Mouse (Mus musculus) erythroid progenitor cell, adult 5-6 weeks (primary cell): Measurements from ENCODE around the gene Mixl1. TPM values are rescaled to one million over a fixed set of nuclear protein-coding genes. Genes with fewer than 3 reads are reported as not detected.
A peak's percentile ranks its signal among the peaks of the same experiment; 100 is the strongest.

Experiments used
- ATAC-seq: replicated peaks from 2 replicates; pipeline ENCODE4 v1.8.0; 2016; ENCODE audit warnings: moderate number of reproducible peaks, mild to moderate bottlenecking, moderate TSS enrichment, inconsistent platforms; ENCODE audit not compliant: poor library complexity, low FRiP score, severe bottlenecking
- total RNA-seq, 2 experiments: library from RNA; stranded (forward) in 1 of 2; stranded (reverse) in 1 of 2; fragments of 150-400 nt in 1 of 2; fragments of 186-747, 209-891 nt in 1 of 2; gene quantifications; 2 replicates each; pipeline versions ENCODE4 v1.2.3 to v1.2.4; 2015 to 2017; ENCODE audit warnings: low replicate concordance in 2 of 2

Mixl1 gene
- total RNA-seq (2015; ENCODE audit: low replicate concordance) (not detected in 2 replicates), total RNA-seq (2017; ENCODE audit: low replicate concordance) (not detected in 2 replicates)

DNA sequence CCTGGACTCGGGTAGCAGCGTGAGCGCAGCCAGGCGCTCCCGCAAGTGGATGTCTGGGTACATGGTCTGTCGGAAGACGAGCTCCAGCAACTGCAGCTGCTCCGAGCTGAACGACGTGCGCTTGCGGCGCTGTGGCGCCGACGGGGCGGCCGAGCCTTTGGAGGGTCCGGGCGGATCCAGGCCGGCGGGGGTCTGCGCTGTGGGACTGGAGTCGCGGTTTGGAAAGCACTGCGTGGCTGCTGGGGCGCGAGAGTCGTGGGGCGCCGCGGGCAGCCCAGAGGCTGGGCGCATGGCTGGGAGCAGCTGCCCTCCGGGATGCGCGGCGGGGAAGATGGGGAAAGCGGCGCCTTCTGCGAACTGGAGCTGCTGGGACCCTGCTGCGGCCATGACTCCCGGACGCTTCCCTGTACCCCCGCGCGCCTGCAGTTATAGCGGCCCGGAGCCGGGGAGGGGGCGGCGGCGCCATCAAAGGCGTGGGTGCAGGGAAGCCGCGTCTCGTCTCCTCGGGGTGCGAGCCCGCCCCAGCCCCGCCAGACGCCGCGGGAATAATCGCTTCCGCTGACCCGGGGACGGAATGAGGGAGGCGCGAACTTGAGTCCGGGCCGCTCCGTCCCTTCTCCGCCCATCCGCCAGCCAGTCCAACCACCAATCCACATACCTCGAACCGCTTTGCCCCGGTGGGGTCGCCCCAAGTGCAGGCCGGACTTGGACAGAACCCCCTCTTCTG is at the start of gene Mixl1:
Gene Mixl1, minus strand, starts transcription at position 409 of the 727 bp plus-strand sequence.
- ATAC-seq, result no peak

DNA sequence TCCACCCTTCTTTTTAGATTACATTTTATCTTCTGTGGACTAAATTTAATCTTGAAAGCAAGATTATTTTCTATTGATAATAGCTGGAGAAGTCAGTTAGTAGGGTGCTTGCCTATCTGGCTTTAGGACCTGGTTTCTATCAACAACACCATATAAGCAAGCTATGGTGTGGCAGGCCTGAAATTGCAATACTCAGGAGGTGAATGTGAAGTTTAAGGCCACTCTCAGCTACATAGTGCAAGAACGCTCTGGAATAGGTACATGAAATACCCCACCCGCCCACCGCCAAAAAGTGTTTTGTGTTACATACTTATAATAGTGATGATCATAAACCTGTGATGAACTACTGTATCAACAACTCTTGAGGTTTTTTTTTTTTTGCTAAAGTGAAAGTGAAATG is 32.4 kb upstream of the Mixl1 start:
- no peak for ATAC-seq

DNA sequence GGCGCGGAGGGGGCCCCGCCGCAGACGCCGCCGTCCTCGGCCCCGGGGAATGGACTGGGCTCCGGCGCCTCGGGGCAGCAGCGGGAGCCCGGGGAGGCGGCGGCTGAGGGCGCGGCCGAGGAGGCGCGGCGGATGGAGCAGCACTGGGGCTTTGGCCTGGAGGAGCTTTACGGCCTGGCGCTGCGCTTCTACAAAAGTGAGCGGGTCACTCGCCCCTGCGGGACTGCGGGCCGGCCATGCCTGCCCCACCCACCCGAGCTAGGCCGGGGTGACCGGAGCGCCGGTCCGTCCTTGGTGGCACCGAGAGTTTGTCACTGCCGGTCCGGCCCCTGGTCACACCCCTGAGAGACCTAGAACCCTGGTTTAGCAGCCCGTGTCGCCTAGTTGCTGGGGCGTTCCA is 29.3 kb upstream of the Mixl1 start:
- peak; percentile 62 for ATAC-seq

DNA sequence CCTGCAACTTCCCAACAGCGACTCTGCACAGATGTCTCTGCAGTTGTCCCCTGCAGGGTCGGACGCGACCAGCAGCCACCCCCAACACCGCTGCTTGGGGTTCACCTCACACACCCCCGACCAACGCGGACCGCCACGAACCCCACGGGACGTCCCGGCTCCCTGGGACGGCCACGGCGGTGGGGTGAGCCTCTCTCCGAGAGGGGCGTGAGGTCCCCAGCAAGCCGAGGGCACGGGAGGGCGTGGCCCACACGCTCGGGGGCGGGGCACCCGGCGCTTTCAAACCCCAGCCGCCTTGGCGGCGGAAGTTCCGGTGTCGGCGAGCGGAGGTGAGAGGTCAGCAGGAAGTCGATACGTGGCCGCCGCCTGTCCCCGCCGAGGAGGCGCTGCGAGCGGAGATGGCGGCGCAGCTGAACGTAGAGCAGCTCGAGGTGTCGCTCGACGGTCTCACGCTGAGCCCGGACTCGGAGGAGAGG is 28.9 kb upstream of the Mixl1 start, which contains the start of gene Acbd3:
Gene Acbd3, plus strand, starts transcription at position 340 of the 476 bp plus-strand sequence.
- peak; percentile 93 for ATAC-seq

DNA sequence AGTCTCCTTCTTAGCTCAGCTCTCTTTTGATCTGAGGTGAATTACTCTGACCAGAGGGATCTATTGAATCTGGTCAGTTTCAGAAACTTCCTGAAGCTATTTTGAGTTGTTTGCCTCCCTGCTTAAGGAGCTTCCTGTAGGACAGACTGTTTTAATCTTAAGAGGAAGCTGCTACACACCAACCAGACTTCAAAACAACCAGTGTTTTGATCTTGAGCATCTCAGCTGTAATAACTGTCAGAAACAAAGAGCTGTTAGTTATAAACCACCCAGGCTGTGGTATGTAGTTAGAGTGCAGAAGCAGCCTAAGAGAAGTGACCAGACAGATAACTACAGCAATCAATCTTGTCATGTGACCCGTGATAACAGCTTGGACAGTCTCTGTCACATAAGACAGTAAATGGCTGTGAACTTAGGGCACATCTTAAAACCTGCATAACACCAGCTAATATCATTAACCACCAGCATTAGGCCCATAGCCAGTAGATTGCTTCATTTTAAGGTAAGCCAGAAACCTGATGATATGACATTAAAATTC is 26.9 kb upstream of the Mixl1 start:
- no peak for ATAC-seq

DNA sequence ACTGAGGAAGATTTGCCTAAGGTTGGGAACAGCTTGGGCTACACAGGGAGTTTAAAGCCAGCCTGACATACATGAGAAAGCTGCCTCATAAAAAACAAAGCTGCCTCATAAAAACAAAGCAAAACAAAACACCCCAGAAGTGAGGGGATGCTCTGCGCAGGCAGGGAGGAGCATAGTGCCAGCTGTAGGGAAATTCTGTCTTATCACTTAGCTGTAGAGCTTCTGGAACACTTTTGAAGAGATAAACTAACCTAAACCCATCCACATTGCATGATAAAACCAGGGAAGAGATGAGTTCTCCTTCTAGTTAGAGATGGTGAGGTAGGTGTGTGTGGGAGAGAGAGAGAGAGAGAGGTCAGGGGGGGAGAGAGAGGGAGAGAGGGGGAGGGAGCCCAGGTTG is 25.8 kb upstream of the Mixl1 start:
- peak; percentile 31; the same call in 1 of the 2 replicates for ATAC-seq

DNA sequence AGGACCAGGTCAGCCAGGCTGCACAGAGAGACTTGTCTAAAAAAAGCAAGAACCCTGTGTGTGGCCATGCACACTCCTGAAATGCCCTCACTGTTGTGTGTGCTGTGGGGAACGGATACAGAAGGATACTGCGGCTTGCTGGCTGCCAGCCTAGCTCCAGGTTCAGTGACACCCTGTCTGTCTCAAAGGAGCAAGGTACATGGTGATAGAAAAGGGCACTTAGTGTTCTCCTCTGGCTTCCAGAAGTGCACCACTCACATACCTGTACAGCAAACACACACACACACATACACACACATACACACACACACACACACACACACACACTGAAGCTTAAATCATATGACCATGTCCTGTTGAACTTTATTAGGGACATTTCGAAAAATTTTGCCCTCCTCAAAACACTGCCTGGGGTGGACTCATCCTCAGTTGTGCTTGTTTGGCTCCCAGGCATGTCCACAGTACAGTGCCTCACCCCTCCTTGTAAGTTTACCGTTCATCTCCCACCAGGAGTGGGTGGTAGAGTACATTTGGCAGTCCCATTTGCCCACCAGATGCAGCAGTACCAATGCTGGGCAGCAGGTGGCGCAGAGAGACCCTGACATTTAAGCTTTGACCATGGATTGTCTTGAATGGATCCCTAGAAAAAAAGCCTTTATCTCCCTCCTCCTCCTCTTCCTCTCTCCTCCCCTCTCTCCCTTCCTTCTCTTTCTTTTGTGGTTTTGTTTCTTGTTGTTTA is 23.3 kb upstream of the Mixl1 start:
- ATAC-seq, result peak; percentile 74

DNA sequence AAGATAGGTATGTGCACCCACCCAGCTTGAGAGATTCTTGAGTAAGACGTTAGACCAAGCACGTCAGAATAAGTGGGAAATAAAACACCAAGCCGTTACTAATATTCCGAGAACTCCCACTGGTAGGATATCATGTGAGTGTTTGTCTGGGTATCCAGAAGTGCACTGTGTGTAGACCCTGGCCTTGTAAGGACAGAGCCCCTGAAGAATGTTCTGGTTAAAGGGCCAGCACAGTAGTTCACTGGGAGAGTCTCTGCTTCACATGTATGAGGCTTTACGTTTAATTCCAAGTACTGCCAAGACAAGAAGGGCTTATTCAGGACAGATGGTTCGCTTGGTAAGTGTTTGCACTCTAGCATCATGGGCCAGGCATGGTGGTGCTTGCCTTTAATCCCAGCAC is 22.6 kb upstream of the Mixl1 start:
- no peak for ATAC-seq

DNA sequence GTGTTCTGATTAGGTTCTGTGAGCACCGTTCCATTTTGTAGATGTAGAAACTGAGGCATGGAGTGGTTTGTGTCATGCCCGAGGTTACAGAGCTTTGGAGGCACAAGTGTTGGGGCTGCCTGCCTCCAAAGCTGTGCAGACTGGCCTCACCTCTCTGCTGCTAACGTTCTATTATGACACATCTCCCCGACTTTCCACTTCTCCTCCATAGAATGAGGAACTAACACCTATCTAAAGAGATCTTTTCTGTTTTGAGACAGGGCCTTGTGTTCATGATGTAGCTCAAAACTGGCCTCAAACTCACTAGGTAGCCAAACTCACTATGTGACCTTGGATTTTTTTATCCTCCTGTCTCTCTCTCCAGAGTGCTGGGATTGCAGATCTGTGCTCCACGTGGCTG is 21.9 kb upstream of the Mixl1 start:
- ATAC-seq, result no peak

DNA sequence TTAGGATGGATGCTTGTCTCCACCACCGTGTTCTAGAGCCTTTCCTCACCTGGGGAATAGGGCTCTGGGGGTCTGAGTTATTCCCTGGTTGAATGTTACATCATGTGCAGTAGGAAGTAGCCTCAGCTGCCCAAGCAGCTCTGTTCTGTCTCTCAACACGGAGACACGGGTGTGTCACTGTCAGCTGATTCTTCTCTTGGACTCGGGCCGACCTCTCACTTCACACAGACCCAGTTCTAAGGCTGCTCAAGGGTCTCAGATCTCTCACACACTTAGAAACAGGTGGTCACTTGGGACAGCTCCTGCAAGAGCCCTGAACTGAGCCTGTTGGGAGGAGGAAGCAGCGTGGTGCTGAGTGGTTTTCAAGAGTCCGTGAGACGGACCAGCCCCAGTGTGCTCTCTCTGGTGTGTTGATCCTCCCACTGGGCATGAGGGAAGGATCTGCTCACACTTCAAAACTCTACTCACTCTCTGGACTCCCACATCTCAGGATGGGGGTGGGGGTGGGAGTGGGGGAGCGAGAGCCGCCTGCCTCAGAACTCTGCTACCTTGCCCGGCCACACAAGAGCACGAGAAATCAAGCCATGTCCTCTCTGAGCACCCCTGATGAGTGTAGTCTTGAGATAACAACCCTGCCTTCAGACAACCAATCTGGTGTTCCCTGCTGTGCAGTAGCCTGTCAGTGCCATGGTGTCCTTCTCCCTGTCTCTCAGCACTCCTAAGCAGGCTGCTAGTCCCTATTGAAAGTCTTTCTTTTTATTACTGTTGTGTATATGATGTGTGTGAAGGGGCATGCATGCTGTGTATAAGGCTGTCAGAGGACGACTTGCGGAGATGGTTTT is 12.3 kb upstream of the Mixl1 start:
- ATAC-seq, result no peak

DNA sequence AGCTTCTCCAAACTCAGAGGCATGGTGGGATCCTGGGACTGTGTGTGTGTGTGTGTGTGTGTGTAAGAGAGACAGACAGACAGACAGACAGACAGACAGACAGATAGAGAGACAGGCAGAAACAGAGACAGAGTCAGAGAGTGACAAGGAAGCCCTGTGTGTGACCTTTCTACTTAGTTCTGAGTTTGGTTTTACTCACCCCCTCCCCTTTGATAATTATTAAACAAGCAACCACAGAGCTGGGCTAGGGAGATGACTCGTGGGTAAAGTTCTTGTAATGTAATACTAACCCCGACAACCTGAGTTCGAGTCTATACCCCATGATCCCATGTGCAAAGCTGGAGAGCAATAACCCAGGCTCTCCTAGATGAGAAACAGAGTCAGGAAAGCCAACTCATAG is 11.0 kb upstream of the Mixl1 start:
- ATAC-seq, result no peak

DNA sequence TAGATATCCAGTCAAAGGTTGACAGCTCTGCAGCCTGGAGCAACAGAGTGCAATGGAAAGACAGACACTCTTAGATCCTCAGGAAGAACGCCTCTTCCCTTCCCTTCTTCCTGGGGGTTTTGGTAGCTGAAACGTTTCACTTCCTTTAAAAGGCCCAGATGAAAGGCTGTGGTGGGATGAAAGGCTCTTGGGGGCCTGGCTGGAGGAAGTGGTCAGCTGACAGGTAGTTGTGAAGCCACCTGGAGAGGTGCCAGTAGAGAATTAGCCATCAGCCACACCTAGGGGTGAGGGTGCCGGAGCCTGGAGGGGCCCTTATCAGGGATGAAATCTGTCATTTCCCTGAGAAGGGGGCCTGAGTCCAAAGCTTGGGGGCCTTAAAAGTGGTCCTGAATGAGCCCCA is 10.5 kb upstream of the Mixl1 start:
- ATAC-seq, result no peak

DNA sequence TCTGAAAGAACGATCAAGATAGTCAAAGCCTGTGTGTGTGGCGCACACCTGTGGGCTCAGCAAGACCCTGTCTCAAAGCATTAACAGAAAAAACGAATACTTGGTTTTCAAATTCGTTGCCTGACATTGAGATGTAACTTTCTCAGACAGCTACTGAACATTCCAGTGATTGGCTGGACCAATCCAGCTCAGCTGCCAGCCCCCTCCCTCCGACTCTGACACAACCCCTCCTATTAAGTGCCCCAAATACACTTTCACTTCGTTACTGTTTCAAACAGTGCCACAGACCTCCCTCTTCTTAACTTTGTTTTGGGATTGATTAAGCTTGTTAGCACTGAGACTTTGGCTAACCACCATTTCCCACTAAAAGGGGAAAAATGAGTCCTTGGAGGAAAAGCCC is 6.6 kb upstream of the Mixl1 start:
- no peak for ATAC-seq

DNA sequence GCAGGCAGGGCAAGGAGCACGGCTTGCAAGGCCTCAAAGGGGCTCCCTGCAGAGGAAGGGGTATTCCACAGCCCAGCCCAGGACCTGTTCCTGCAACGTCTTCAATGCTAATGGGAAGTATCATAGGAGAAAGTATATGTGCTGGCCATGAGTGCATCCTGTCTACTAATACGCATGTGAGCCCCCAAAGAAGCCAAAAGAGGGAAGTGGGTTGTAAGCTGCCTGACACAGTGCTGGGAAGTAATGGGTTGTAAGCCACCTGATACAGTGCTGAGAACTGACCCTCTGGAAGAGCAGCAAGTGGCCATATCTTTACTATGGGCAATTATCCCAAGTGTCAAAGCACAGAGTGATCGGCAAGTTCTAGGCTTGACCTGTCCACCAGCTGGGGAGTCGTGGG is 1.2 kb upstream of the Mixl1 start:
- no peak for ATAC-seq

DNA sequence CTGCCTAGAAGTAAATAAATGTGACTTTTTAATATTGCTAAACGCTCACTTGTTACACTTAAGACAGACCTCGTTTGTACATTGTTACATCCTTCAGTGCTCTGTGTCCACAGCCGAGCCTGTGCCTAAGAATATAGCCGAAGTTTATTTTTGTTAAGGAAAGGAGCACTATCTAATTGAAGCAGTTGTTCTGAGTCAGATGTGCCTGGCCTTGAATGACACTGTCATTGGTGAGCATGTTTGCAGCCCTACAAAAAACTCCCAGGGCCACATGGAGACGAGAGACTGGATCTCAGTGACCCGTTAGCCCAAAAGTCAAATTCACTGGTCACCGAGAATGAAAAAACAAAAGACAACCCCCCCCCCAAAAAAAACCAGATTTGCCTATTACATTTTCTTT is 5.5 kb downstream of the Mixl1 start:
- no peak for ATAC-seq

Other genes starting within 250 kb of the Mixl1 start
- not detected in 2 replicates for gene Stum, start 213.5 kb downstream of the Mixl1 start, total RNA-seq (2015; ENCODE audit: low replicate concordance)
- gene Stum, start 213.5 kb downstream of the Mixl1 start, total RNA-seq (2017; ENCODE audit: low replicate concordance), result not detected in 2 replicates
- gene Parp1, start 128.1 kb downstream of the Mixl1 start, total RNA-seq (2015; ENCODE audit: low replicate concordance), result 36.4 and 38.6 TPM in 2 replicates
- gene Parp1, start 128.1 kb downstream of the Mixl1 start, total RNA-seq (2017; ENCODE audit: low replicate concordance), result 20.3 and 21.3 TPM in 2 replicates
- gene Lin9, start 55.9 kb downstream of the Mixl1 start, total RNA-seq (2015; ENCODE audit: low replicate concordance), result 84.3 and 95.2 TPM in 2 replicates
- gene Lin9, start 55.9 kb downstream of the Mixl1 start, total RNA-seq (2017; ENCODE audit: low replicate concordance), result 62.6 and 87.4 TPM in 2 replicates
- gene Acbd3, start 29.0 kb upstream of the Mixl1 start, total RNA-seq (2015; ENCODE audit: low replicate concordance), result 14.8 and 18.9 TPM in 2 replicates
- gene Acbd3, start 29.0 kb upstream of the Mixl1 start, total RNA-seq (2017; ENCODE audit: low replicate concordance), result 22.2 and 26.7 TPM in 2 replicates
- gene H3f3a, start 116.9 kb upstream of the Mixl1 start, total RNA-seq (2015; ENCODE audit: low replicate concordance), result 2,042 and 2,351 TPM in 2 replicates
- 2,407 and 2,791 TPM in 2 replicates for gene H3f3a, start 116.9 kb upstream of the Mixl1 start, total RNA-seq (2017; ENCODE audit: low replicate concordance)
- gene Sde2, start 154.1 kb upstream of the Mixl1 start, total RNA-seq (2015; ENCODE audit: low replicate concordance), result 21.3 and 23.9 TPM in 2 replicates
- gene Sde2, start 154.1 kb upstream of the Mixl1 start, total RNA-seq (2017; ENCODE audit: low replicate concordance), result 29.9 and 35.2 TPM in 2 replicates
- gene Lefty2, start 196.1 kb upstream of the Mixl1 start, total RNA-seq (2015; ENCODE audit: low replicate concordance), result not detected in 2 replicates
- not detected in 2 replicates for gene Lefty2, start 196.1 kb upstream of the Mixl1 start, total RNA-seq (2017; ENCODE audit: low replicate concordance)
- 21.3 and 42.8 TPM in 2 replicates for gene Pycr2, start 207.3 kb upstream of the Mixl1 start, total RNA-seq (2015; ENCODE audit: low replicate concordance)
- 26.3 and 26.6 TPM in 2 replicates for gene Pycr2, start 207.3 kb upstream of the Mixl1 start, total RNA-seq (2017; ENCODE audit: low replicate concordance)
- 1.1 TPM in 1 of 2 replicates, not detected in the other for gene Lefty1, start 238.0 kb upstream of the Mixl1 start, total RNA-seq (2015; ENCODE audit: low replicate concordance)
- gene Lefty1, start 238.0 kb upstream of the Mixl1 start, total RNA-seq (2017; ENCODE audit: low replicate concordance), result 4.6 TPM in 1 of 2 replicates, not detected in the other
- gene Tmem63a, start 245.3 kb upstream of the Mixl1 start, total RNA-seq (2015; ENCODE audit: low replicate concordance), result 23.4 and 24.7 TPM in 2 replicates
- gene Tmem63a, start 245.3 kb upstream of the Mixl1 start, total RNA-seq (2017; ENCODE audit: low replicate concordance), result 18.1 and 20.2 TPM in 2 replicates